Mouse (Mus musculus) left cerebral cortex, postnatal 10 days (tissue): ENCODE measurements around the gene Egln2. TPM values are rescaled to one million over a fixed set of nuclear protein-coding genes. Genes with fewer than 3 reads are reported as not detected.

ENCODE experiments used
- DNase-seq, 2 experiments: peaks; one replicate each; pipeline ENCODE4 v3.0.0; 2021 to 2022; ENCODE audit warnings: low spot score in 2 of 2, mixed read lengths in 1 of 2; ENCODE audit errors: extremely low spot score in 1 of 2
- intact Hi-C: fragments of 180-260 bp; cut with DNase I; formaldehyde crosslinking; loops from one replicate; pipeline ENCODE4 v1.15.1; 2025
- total RNA-seq, 2 experiments: library from RNA; stranded (reverse); gene quantifications; 2 replicates each; pipeline ENCODE4 v1.2.3; 2021

Egln2 gene
- total RNA-seq, 2 experiments from 2014 or later: 82.3 to 84.9 TPM

- intact Hi-C loops: no loop called here
- no peak for DNase-seq
Observed at GRCm38 (mm10) chr7:27156005-27156404, 10.6 kb downstream of the Egln2 start.

DNA sequence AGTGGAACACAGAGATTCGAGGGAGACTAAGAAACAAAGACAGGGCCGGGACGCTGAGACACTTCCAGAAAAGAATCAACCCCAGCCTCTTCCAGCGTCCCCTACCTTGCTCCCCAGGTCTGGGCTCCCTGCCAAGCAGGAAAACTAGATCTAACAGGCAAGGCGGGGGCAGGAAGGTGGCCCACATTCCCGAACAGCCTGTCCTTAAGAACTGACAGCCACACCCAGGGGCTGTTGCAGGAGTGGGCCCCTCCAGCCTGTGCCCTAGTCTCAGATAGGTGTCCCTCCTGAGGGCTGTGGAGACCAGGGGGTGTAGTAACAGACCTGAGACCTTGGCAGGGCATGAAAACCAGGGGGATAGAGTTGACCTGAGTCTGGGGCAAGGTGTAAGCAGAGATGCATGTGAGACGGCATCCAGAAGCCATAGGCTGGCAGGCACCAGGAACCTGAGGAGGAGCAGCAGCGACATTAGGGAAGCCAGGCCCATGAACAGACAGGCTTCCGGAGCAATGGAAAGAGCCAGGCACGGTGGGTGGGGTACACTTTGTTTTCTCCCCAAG is 13.3 kb downstream of the Egln2 start, which contains the start of gene Cyp2t4:
Cyp2t4 (plus strand) TSS at position 510 of the 560 bp plus-strand sequence.
- peak in 1 of 2 experiments; percentile 80 for DNase-seq

GRCm38 (mm10) chr7:27136410-27136996 is 30.1 kb downstream of the Egln2 start:
- no peak for DNase-seq
- intact Hi-C loops: loop anchor here (10.0 kb wide), 1 partner anchor 352 kb away; no protein-coding TSS in a partner anchor

More for the DNA sequence above, 13.3 kb downstream of the Egln2 start, which contains the start of gene Cyp2t4:
- intact Hi-C loops: no loop called here

GRCm38 (mm10) chr7:27133757-27134156 is 32.8 kb downstream of the Egln2 start:
- intact Hi-C loops: loop anchor here (10.0 kb wide), 1 partner anchor 349 kb away; no protein-coding TSS in a partner anchor

DNA sequence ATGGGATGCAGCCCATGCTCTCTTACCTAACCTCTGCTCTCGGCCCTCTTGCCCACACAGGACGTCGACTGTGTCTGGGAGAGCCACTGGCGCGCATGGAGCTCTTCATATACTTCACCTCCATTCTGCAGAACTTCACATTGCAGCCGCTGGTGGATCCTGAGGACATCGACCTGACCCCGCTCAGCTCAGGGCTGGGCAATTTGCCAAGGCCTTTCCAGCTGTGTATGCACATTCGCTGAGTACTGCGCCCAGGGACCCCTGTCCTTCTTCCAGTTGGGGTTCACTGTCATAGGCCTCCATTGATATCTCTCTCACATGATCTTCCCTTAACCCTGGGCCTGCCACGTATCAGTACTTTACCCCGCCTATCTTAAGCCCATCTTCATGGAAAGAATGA is 33.4 kb downstream of the Egln2 start:
- peak in 1 of 2 experiments; percentile 65 for DNase-seq
- intact Hi-C loops: loop anchor here (10.0 kb wide), 1 partner anchor 348 kb away; no protein-coding TSS in a partner anchor

More at GRCm38 (mm10) chr7:27133757-27134156, 32.8 kb downstream of the Egln2 start:
- no peak for DNase-seq

DNA sequence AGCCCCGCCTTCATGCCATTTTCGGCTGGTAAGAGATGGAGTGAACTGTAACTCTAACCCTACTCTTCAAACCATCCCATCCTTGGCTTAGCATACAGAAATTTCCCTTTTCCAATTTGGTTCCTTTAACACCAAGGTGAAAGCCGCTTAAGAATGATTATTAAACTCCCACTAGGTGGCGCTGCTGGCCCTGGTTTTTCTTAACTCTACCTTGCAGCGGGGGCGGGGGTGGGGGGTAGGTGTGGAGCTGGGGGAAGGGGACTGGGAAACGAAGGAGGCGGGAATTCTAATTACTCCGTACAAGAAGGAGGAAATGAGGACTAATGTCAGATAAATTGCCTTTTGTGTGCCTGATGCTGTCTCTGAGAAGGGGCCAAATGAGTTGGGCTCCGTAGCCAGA is 34.0 kb downstream of the Egln2 start:
- intact Hi-C loops: loop anchor here (10.0 kb wide), 1 partner anchor 348 kb away; no protein-coding TSS in a partner anchor
- DNase-seq: peak; percentile 28 to 69

DNA sequence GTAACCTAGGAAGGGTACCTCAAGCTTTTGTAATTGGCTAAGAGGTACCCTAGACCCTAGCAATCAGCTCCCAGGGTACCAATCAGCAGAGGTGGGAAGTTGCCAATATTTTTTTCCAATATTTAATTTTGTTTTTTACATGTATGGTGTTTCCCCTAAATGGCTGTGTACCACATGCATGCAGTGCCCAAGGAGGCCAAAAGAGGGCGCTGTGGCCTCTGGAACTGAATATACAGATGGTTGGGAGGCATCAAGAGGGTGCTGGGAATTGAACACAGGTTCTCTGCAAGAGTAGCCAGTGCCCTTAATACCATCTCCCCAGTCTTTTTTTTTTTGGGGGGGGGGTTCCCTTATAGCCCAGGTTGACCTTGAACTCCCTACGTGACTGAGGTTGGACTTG is 35.2 kb downstream of the Egln2 start:
- no peak for DNase-seq
- intact Hi-C loops: loop anchor here (10.0 kb wide), 1 partner anchor 347 kb away; no protein-coding TSS in a partner anchor

DNA sequence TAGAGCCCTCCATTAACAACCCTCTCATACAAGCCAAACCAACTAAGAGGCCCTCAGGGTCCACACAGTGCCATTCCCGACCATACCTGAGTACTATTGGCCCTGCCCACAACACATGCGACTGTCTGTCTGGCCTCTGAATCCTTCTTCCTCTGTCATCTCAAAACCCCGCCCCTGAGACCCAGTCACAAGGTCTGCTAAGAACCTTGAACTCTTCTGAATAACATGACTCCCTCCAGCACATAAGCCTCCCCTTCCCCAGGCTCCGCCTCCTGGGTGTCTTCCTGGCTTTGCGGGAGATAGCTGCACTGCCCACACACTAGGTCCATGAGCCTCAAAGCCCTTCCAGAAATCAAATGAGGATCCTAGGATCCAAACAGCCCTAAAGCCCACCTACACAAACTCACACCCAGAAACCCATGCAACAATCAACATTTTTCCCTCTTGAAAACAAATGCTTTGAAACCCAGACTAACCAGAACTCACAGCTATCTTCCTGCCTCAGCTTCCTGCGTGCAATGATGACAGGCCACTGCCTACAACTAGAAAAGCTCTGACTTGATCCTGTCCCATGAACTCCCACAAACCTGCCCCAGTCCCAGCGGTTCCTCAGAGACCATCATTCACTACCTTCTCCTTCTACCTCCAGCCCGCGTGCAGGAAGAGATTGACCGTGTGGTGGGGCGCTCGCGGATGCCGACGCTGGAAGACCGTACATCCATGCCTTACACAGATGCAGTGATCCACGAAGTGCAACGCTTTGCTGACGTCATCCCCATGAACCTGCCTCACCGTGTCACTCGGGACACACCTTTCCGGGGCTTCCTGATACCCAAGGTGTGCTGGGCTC is 35.9 kb downstream of the Egln2 start:
- intact Hi-C loops: loop anchor here (10.0 kb wide), 1 partner anchor 346 kb away; no protein-coding TSS in a partner anchor

GRCm38 (mm10) chr7:27129811-27130210 is 36.8 kb downstream of the Egln2 start:
- intact Hi-C loops: loop anchor here (10.0 kb wide), 1 partner anchor 345 kb away; no protein-coding TSS in a partner anchor
- DNase-seq: no peak

More for the DNA sequence above, 35.9 kb downstream of the Egln2 start:
- DNase-seq: no peak

GRCm38 (mm10) chr7:27128946-27129345 is 37.7 kb downstream of the Egln2 start:
- intact Hi-C loops: no loop called here
- no peak for DNase-seq

DNA sequence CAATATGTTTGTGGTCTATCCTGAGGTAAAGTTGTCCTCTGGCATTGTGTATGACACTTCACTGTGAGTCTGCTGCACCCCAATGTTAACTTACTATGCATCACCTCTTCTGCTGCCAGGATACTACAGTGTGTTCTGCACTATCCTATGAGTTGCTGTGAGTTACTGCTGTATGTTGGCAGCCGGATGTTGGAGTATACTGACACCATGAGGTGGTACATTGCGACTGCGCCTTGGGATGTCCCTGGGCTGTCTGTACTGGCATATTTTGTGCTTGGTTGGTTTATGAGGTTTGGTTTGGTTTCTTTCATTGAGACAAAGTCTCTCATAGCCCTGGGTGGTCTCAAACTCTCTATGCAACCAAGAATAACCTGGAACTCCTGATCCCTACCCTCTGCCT is 38.4 kb downstream of the Egln2 start:
- DNase-seq: peak; percentile 13 to 51
- intact Hi-C loops: no loop called here

GRCm38 (mm10) chr7:27124969-27125368 is 41.6 kb downstream of the Egln2 start:
- DNase-seq: no peak
- intact Hi-C loops: no loop called here

GRCm38 (mm10) chr7:27124305-27124832 is 42.2 kb downstream of the Egln2 start:
- intact Hi-C loops: no loop called here
- DNase-seq: no peak

DNA sequence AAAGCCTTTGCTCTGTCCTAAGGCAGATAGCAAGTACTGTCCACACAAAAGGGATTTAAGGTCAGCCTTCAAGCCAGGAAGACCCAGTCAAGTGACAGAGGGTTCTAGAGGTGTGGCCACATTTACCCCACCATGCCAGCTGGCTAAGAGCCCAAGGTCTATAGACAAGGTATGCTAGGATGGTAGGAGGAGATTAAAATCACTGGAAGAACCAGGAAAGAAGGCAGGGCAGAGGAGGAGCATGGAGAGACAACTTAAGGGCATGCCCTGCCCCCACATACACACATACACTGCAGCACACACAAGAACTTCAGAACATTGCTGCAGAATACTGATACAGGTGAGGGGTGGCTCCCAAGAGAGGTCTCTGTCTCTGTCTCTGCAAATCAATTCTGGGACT is 46.9 kb downstream of the Egln2 start, which contains the start of gene Cyp2f2:
Cyp2f2 (plus strand) TSS at position 234 of the 400 bp plus-strand sequence.
- no peak for DNase-seq
- intact Hi-C loops: no loop called here

- no peak for DNase-seq
- intact Hi-C loops: no loop called here
Observed at GRCm38 (mm10) chr7:27118033-27118511, 48.5 kb downstream of the Egln2 start.

- no peak for DNase-seq
- intact Hi-C loops: no loop called here
Observed at GRCm38 (mm10) chr7:27111987-27112386, 54.6 kb downstream of the Egln2 start.

DNA sequence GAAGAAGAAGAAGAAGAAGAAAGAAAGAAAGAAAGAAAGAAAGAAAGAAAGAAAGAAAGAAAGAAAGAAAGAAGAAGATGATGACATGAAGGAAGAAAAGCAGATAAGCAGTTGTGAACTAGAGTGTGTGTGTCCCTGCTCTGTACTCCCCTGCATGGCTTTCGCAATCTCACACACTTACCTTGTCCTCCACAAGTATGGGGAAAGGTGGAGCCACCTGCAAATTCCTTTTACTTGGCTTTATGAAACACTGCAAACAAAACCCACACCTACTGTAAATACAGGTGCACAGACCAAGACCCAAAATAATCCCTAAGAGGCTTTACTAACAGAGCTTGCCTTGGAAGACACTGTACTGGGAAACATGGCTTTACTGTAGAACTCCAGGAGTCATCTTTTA is 55.6 kb downstream of the Egln2 start:
- no peak for DNase-seq
- intact Hi-C loops: no loop called here

- intact Hi-C loops: no loop called here
- no peak for DNase-seq
Observed at GRCm38 (mm10) chr7:27110327-27110726, 56.3 kb downstream of the Egln2 start.
